Mouse (Mus musculus): Measurements from ENCODE around the gene Slc6a6.

GRCm38 (mm10) chr6:91667141-91667540, 16.7 kb upstream of the Slc6a6 start:
- TF ChIP-seq POLR2A (IDR thresholded peaks at IDR 0.05; ENCODE audit: borderline replicate concordance, extremely low read depth, insufficient read depth, insufficient read length, poor library complexity, severe bottlenecking) (no peak), CTCF (IDR thresholded peaks at IDR 0.05; ENCODE audit: borderline replicate concordance, extremely low read depth, insufficient read depth, insufficient read length) (no peak)

Data from brain, embryonic 14.5 days (tissue).